Mouse (Mus musculus): Measurements from ENCODE around the gene Tor4a. TPM values are rescaled to one million over a fixed set of nuclear protein-coding genes. Genes with fewer than 3 reads are reported as not detected.

Gene Tor4a
- polyA plus RNA-seq, 1 experiment: 90.6 TPM

DNA sequence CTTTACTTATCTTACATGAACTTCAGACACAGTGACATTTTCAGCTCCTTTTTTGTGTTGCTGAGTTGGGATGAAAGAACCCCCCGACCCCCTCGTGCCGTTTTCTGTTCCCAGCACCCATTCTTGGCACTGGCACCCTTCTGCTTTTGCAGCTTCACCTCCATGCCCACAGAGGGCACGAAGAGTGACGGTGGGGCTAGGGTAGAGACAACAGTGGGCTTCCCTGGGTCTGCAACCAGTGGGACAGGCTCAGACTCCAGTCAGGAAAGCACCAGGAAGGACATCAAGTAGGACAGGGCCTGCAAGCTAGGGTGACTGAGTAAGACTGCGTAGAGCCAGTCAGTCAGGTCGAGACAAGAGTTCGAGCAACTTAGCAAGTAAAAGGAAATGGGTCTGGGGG lies 43.6 kb upstream of the Tor4a start:
- H3K27me3 ChIP-seq (ENCODE audit: control insufficient read depth, insufficient read depth, low read length): peaks cover 12% of the 10 kb centered on the region
- DNase-seq: no peak
- peaks cover 20% of the 10 kb centered on the region for H3K4me1 ChIP-seq (replicated peaks; ENCODE audit: control insufficient read depth, insufficient read depth, low read length)
- TF ChIP-seq POLR2A (IDR thresholded peaks at IDR 0.05; ENCODE audit: control insufficient read depth, extremely low read depth, insufficient read depth, low read length, poor library complexity) (no peak), CTCF (IDR thresholded peaks at IDR 0.05; ENCODE audit: borderline replicate concordance, control insufficient read depth, extremely low read depth, insufficient read depth, low read length, poor library complexity) (no peak)
- no peak overlapping the region for H3K27ac ChIP-seq (ENCODE audit: control insufficient read depth, insufficient read depth, low read length)
- H3K36me3 ChIP-seq (ENCODE audit: control insufficient read depth, insufficient read depth, low read length): no peaks in the 10 kb centered on the region
- WGBS: 73% methylated on average over 8 of the region's 8 CpGs
- H3K4me3 ChIP-seq (ENCODE audit: control insufficient read depth, insufficient read depth, low read length): no peak overlapping the region

GRCm38 (mm10) chr2:25239766-25240165 lies 43.1 kb upstream of the Tor4a start:
- Histone ChIP-seq H3K4me1 (replicated peaks; ENCODE audit: control insufficient read depth, insufficient read depth, low read length) (peaks cover 20% of the 10 kb centered on the region), H3K4me3 (ENCODE audit: control insufficient read depth, insufficient read depth, low read length) (no peak overlapping the region), H3K27ac (ENCODE audit: control insufficient read depth, insufficient read depth, low read length) (no peak overlapping the region), H3K27me3 (ENCODE audit: control insufficient read depth, insufficient read depth, low read length) (peaks cover 12% of the 10 kb centered on the region), H3K36me3 (ENCODE audit: control insufficient read depth, insufficient read depth, low read length) (no peaks in the 10 kb centered on the region)
- 90% methylated on average over 3 of the region's 3 CpGs for WGBS
- no peak for DNase-seq
- no peak for TF ChIP-seq POLR2A (IDR thresholded peaks at IDR 0.05; ENCODE audit: control insufficient read depth, extremely low read depth, insufficient read depth, low read length, poor library complexity)
- TF ChIP-seq CTCF (IDR thresholded peaks at IDR 0.05; ENCODE audit: borderline replicate concordance, control insufficient read depth, extremely low read depth, insufficient read depth, low read length, poor library complexity): no peak

- peaks cover 12% of the 10 kb centered on the region for H3K27me3 ChIP-seq (ENCODE audit: control insufficient read depth, insufficient read depth, low read length)
- H3K4me1 ChIP-seq (replicated peaks; ENCODE audit: control insufficient read depth, insufficient read depth, low read length): peaks cover 20% of the 10 kb centered on the region
- no peaks in the 10 kb centered on the region for H3K36me3 ChIP-seq (ENCODE audit: control insufficient read depth, insufficient read depth, low read length)
- no peak for TF ChIP-seq POLR2A (IDR thresholded peaks at IDR 0.05; ENCODE audit: control insufficient read depth, extremely low read depth, insufficient read depth, low read length, poor library complexity)
- no peak for TF ChIP-seq CTCF (IDR thresholded peaks at IDR 0.05; ENCODE audit: borderline replicate concordance, control insufficient read depth, extremely low read depth, insufficient read depth, low read length, poor library complexity)
- DNase-seq: no peak
- no peak overlapping the region for H3K4me3 ChIP-seq (ENCODE audit: control insufficient read depth, insufficient read depth, low read length)
- no peak overlapping the region for H3K27ac ChIP-seq (ENCODE audit: control insufficient read depth, insufficient read depth, low read length)
These were observed 41.4 kb upstream of the Tor4a start for GRCm38 (mm10) chr2:25238106-25238505.

GRCm38 (mm10) chr2:25237522-25237921 lies 40.8 kb upstream of the Tor4a start:
- Histone ChIP-seq H3K4me1 (replicated peaks; ENCODE audit: control insufficient read depth, insufficient read depth, low read length) (peaks cover 20% of the 10 kb centered on the region), H3K27ac (ENCODE audit: control insufficient read depth, insufficient read depth, low read length) (no peak overlapping the region), H3K4me3 (ENCODE audit: control insufficient read depth, insufficient read depth, low read length) (no peak overlapping the region), H3K36me3 (ENCODE audit: control insufficient read depth, insufficient read depth, low read length) (no peaks in the 10 kb centered on the region), H3K27me3 (ENCODE audit: control insufficient read depth, insufficient read depth, low read length) (peaks cover 10% of the 10 kb centered on the region)
- no peak for TF ChIP-seq POLR2A (IDR thresholded peaks at IDR 0.05; ENCODE audit: control insufficient read depth, extremely low read depth, insufficient read depth, low read length, poor library complexity)
- no peak for TF ChIP-seq CTCF (IDR thresholded peaks at IDR 0.05; ENCODE audit: borderline replicate concordance, control insufficient read depth, extremely low read depth, insufficient read depth, low read length, poor library complexity)
- WGBS: 79% methylated on average over 4 of the region's 4 CpGs
- no peak for DNase-seq

GRCm38 (mm10) chr2:25236614-25237013 lies 39.9 kb upstream of the Tor4a start, which contains the start of gene Rnf224:
Gene Rnf224, minus strand, starts transcription at chr2:25236787.
- Histone ChIP-seq H3K4me3 (ENCODE audit: control insufficient read depth, insufficient read depth, low read length) (no peak within 1 kb of the TSS), H3K4me1 (replicated peaks; ENCODE audit: control insufficient read depth, insufficient read depth, low read length) (peaks cover 13% of the 10 kb centered on the region), H3K27me3 (ENCODE audit: control insufficient read depth, insufficient read depth, low read length) (peaks cover 3% of the 10 kb centered on the region; the same call in 1 of the 2 replicates), H3K36me3 (ENCODE audit: control insufficient read depth, insufficient read depth, low read length) (no peaks in the 10 kb centered on the region), H3K27ac (ENCODE audit: control insufficient read depth, insufficient read depth, low read length) (no peak within 1 kb of the TSS)
- WGBS: 91% methylated on average over 8 of the region's 8 CpGs
- TF ChIP-seq POLR2A (IDR thresholded peaks at IDR 0.05; ENCODE audit: control insufficient read depth, extremely low read depth, insufficient read depth, low read length, poor library complexity): no peak
- no peak for TF ChIP-seq CTCF (IDR thresholded peaks at IDR 0.05; ENCODE audit: borderline replicate concordance, control insufficient read depth, extremely low read depth, insufficient read depth, low read length, poor library complexity)
- no peak for DNase-seq

DNA sequence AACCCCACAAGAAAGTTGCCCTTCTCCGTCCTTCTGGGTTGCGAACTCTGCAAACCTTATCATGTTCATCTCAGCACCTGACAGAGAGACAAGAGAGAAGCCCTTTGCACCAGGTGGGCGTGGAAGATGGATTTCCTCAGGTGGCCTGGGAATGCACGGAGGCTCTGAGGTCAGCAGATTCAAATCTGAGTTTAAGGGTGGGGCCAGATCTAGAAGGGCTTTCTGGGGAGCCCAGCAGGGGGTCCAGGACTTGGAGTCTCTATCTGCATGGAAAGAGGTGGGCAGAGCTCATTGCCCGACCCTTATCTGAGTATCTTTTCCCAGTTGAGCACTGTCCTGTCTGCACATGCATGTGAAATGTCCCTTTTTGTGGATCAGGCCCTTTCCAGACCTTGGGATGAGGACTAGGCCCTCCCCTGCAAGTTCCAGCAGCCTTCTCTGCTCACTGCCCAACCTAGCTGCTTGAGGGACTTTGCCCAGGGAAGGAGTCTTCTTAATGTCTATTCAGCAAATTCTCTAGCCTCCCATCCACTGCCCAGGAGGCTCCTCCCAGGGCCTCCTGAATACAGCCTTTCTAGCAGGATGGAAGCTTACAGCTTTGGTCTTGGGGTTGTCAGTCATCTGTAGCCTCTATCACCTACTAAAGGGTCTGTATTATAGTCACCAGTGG lies 38.0 kb upstream of the Tor4a start:
- Histone ChIP-seq H3K36me3 (ENCODE audit: control insufficient read depth, insufficient read depth, low read length) (no peaks in the 10 kb centered on the region), H3K27ac (ENCODE audit: control insufficient read depth, insufficient read depth, low read length) (no peak overlapping the region), H3K27me3 (ENCODE audit: control insufficient read depth, insufficient read depth, low read length) (no peaks in the 10 kb centered on the region; the same call in 1 of the 2 replicates), H3K4me1 (replicated peaks; ENCODE audit: control insufficient read depth, insufficient read depth, low read length) (no peaks in the 10 kb centered on the region), H3K4me3 (ENCODE audit: control insufficient read depth, insufficient read depth, low read length) (no peak overlapping the region)
- TF ChIP-seq CTCF (IDR thresholded peaks at IDR 0.05; ENCODE audit: borderline replicate concordance, control insufficient read depth, extremely low read depth, insufficient read depth, low read length, poor library complexity) (no peak), POLR2A (IDR thresholded peaks at IDR 0.05; ENCODE audit: control insufficient read depth, extremely low read depth, insufficient read depth, low read length, poor library complexity) (no peak)
- 35% methylated on average over 5 of the region's 5 CpGs for WGBS
- DNase-seq: no peak
